ENCODE assay signal across 20 mouse cellular contexts in genomic region chr11:74883098-74883497, GRCm38 (mm10). TPM values are rescaled to one million over a fixed set of nuclear protein-coding genes. Genes with fewer than 3 reads are reported as not detected.
DNase-seq lines count a peak whose midpoint lies in the region; ATAC-seq and TF ChIP-seq lines count a peak whose summit lies in the region.
"Had no signal": no experiment of that assay in that cellular context is flagged by ENCODE, and none has a peak within 500 bp of the region (broad histone marks: within the 10 kb centered on the region; RNA-seq: fewer than 3 reads in every experiment).

No protein-coding gene starts in this region.

- ATAC-seq in midbrain, embryonic 14.5 days (ENCODE audit: low FRiP score, low TSS enrichment), result no peak
- ATAC-seq: inflammation-experienced regulatory T-cells, adult 6 months had no signal

- 95% methylated on average over 10 of the region's 10 CpGs for WGBS in midbrain, embryonic 14.5 days
- 96% methylated on average over 10 of the region's 10 CpGs for WGBS in midbrain, embryonic 10.5 days

- H3K9ac ChIP-seq in midbrain, embryonic 14.5 days (replicated peaks; ENCODE audit: low read length), result no peak overlapping the region
- H3K9ac ChIP-seq: heart, embryonic 12.5 days; lung, embryonic 15.5 days had no signal

- peak; percentile 77 for DNase-seq in gastrocnemius, adult 2 months
- no peak for DNase-seq in gastrocnemius, postnatal 14 days
- DNase-seq in midbrain, embryonic 14.5 days, result peak; percentile 25
- DNase-seq in midbrain, embryonic 10.5 days (ENCODE audit: low spot score), result no peak
- DNase-seq in cerebellum, adult 11 months, result peak; percentile 58
- peak; percentile 80 to 91 for DNase-seq in cerebellum, postnatal 25 days
- no peak for DNase-seq in c-Kit-positive CD71-positive TER-119-positive erythroid progenitor cells, embryonic 14.5 days (ENCODE audit: low spot score)
- DNase-seq: adrenal gland, adult 8-10 months; B cell, adult 2 months; gastrocnemius, postnatal 25 days; heart, postnatal 36 days; kidney, postnatal 14 days; layer of hippocampus, adult 9-11 months; liver; thymus, postnatal 14 days had no signal

- no peaks in the 10 kb centered on the region for H3K9me3 ChIP-seq in midbrain, embryonic 14.5 days (ENCODE audit: control insufficient read depth, low read length)
- no peaks in the 10 kb centered on the region for H3K9me3 ChIP-seq in midbrain, embryonic 10.5 days (replicated peaks)
- H3K9me3 ChIP-seq: embryonic facial prominence, embryonic 10.5 days; heart, embryonic 12.5 days; lung, embryonic 15.5 days had no signal

- no peaks in the 10 kb centered on the region for H3K27me3 ChIP-seq in midbrain, embryonic 14.5 days (ENCODE audit: control insufficient read depth, insufficient read depth, low read length)
- no peaks in the 10 kb centered on the region for H3K27me3 ChIP-seq in midbrain, embryonic 10.5 days (ENCODE audit: low read depth, poor library complexity, severe bottlenecking)
- H3K27me3 ChIP-seq: heart, embryonic 12.5 days; lung, embryonic 15.5 days had no signal

- intact Hi-C loops in gastrocnemius, adult 2 months (cut with DNase I), result no loop called here
- intact Hi-C loops in gastrocnemius, postnatal 14 days (cut with DNase I; ENCODE audit: low total_unique reads), result no loop called here

- no peaks in the 10 kb centered on the region for H3K4me1 ChIP-seq in midbrain, embryonic 14.5 days (ENCODE audit: control insufficient read depth, insufficient read depth, low read length)
- peaks cover 11% of the 10 kb centered on the region for H3K4me1 ChIP-seq in midbrain, embryonic 10.5 days
- H3K4me1 ChIP-seq: embryonic facial prominence, embryonic 10.5 days had no signal

- no peak overlapping the region for H3K27ac ChIP-seq in gastrocnemius, adult 2 months
- H3K27ac ChIP-seq in midbrain, embryonic 14.5 days (replicated peaks; ENCODE audit: low read depth, low read length), result no peak overlapping the region
- no peak overlapping the region for H3K27ac ChIP-seq in midbrain, embryonic 10.5 days (replicated peaks)
- H3K27ac ChIP-seq: embryonic facial prominence, embryonic 10.5 days; lung, embryonic 15.5 days had no signal

- peaks cover 12% of the 10 kb centered on the region for H3K36me3 ChIP-seq in midbrain, embryonic 14.5 days (ENCODE audit: control insufficient read depth, insufficient read depth, low read length)
- peaks cover 13% of the 10 kb centered on the region for H3K36me3 ChIP-seq in midbrain, embryonic 10.5 days
- H3K36me3 ChIP-seq: lung, embryonic 15.5 days had no signal

- no peak overlapping the region for H3K4me2 ChIP-seq in midbrain, embryonic 14.5 days (ENCODE audit: low read length)
- H3K4me2 ChIP-seq: heart, embryonic 12.5 days; lung, embryonic 15.5 days had no signal

- no peak for TF ChIP-seq CTCF in gastrocnemius, adult 2 months (IDR thresholded peaks at IDR 0.05)

- no peak overlapping the region for H3K4me3 ChIP-seq in gastrocnemius, adult 2 months
- H3K4me3 ChIP-seq in midbrain, embryonic 14.5 days (replicated peaks; ENCODE audit: low read depth, low read length), result no peak overlapping the region
- H3K4me3 ChIP-seq in midbrain, embryonic 10.5 days, result no peak overlapping the region
- H3K4me3 ChIP-seq: embryonic facial prominence, embryonic 10.5 days; erythroblast, embryonic 14.5 days; heart, embryonic 12.5 days; lung, embryonic 15.5 days had no signal

RNA-seq across cellular contexts. Expression of gene Sgsm2, which starts 13.8 kb away (rescaled TPM):
- 1 to 10 TPM; 2.1 TPM for total RNA-seq in gastrocnemius, adult 2 months (2021)
- total RNA-seq in gastrocnemius, postnatal 14 days (2021), result 1 to 10 TPM; 2.7 to 3.7 TPM
- 24.3 and 25.7 TPM in 2 replicates for polyA plus RNA-seq in midbrain, embryonic 14.5 days (2014; fragmentation: Nextera tagmentation; extraction: Ambion mirVana)
- 7.6 and 9.5 TPM in 2 replicates for polyA plus RNA-seq in midbrain, embryonic 10.5 days (2016; fragmentation: Nextera tagmentation; extraction: Ambion mirVana)

RNA-seq across cellular contexts. Expression of gene Tsr1, which starts 14.8 kb away (rescaled TPM):
- total RNA-seq in gastrocnemius, adult 2 months (2021), result 10 to 100 TPM; 24.7 to 28.9 TPM
- total RNA-seq in gastrocnemius, postnatal 14 days (2021), result 10 to 100 TPM; 20.9 to 25.4 TPM
- polyA plus RNA-seq in midbrain, embryonic 14.5 days (2014; fragmentation: Nextera tagmentation; extraction: Ambion mirVana), result 25.6 and 31.0 TPM in 2 replicates
- 46.3 and 49.7 TPM in 2 replicates for polyA plus RNA-seq in midbrain, embryonic 10.5 days (2016; fragmentation: Nextera tagmentation; extraction: Ambion mirVana)

RNA-seq across cellular contexts. Expression of gene Smg6, which starts 42.5 kb away (rescaled TPM):
- 10 to 100 TPM; 11.9 to 12.4 TPM for total RNA-seq in gastrocnemius, adult 2 months (2021)
- total RNA-seq in gastrocnemius, postnatal 14 days (2021), result 10 to 100 TPM; 10.6 to 10.8 TPM
- polyA plus RNA-seq in midbrain, embryonic 14.5 days (2014; fragmentation: Nextera tagmentation; extraction: Ambion mirVana), result 14.0 and 15.9 TPM in 2 replicates
- polyA plus RNA-seq in midbrain, embryonic 10.5 days (2016; fragmentation: Nextera tagmentation; extraction: Ambion mirVana), result 17.8 and 20.7 TPM in 2 replicates

RNA-seq across cellular contexts. Expression of gene Srr, which starts 42.6 kb away (rescaled TPM):
- 10 to 100 TPM; 18.9 to 26.7 TPM for total RNA-seq in gastrocnemius, adult 2 months (2021)
- total RNA-seq in gastrocnemius, postnatal 14 days (2021), result 10 to 100 TPM; 19.1 to 21.2 TPM
- polyA plus RNA-seq in midbrain, embryonic 14.5 days (2014; fragmentation: Nextera tagmentation; extraction: Ambion mirVana), result 34.4 and 49.9 TPM in 2 replicates
- polyA plus RNA-seq in midbrain, embryonic 10.5 days (2016; fragmentation: Nextera tagmentation; extraction: Ambion mirVana), result 14.4 and 19.5 TPM in 2 replicates

RNA-seq across cellular contexts. Expression of gene Mnt, which starts 52.4 kb away (rescaled TPM):
- 10 to 100 TPM in 1 of 2 experiments, 1 to 10 TPM in 1; 6.1 to 11.6 TPM for total RNA-seq in gastrocnemius, adult 2 months (2021)
- 1 to 10 TPM; 5.4 to 6.1 TPM for total RNA-seq in gastrocnemius, postnatal 14 days (2021)
- 9.8 and 10.3 TPM in 2 replicates for polyA plus RNA-seq in midbrain, embryonic 14.5 days (2014; fragmentation: Nextera tagmentation; extraction: Ambion mirVana)
- polyA plus RNA-seq in midbrain, embryonic 10.5 days (2016; fragmentation: Nextera tagmentation; extraction: Ambion mirVana), result 4.2 and 5.5 TPM in 2 replicates

Comparison
In these comparisons a context has a peak if more than half of its experiments do, and no peak if none do; other contexts are left out.
1. DNase-seq: peak in gastrocnemius, adult 2 months (single experiment), midbrain, embryonic 14.5 days (single experiment), cerebellum, adult 11 months (single experiment) and cerebellum, postnatal 25 days (2 of 2); none in gastrocnemius, postnatal 14 days (single experiment), midbrain, embryonic 10.5 days (single experiment) and c-Kit-positive CD71-positive TER-119-positive erythroid progenitor cells, embryonic 14.5 days (single experiment).